Mouse (Mus musculus) embryonic facial prominence, embryonic 13.5 days (tissue): ENCODE data around the gene Gm21860. TPM values are rescaled to one million over a fixed set of nuclear protein-coding genes. Genes with fewer than 3 reads are reported as not detected.
"Not testable (repeated sequence)": the region's sequence is repeated elsewhere in the genome, so short reads cannot be mapped to it uniquely, and the experiment has no call there.

Experiments
- ATAC-seq: fragments of 200-750 bp; cut with Nextera tagmentation; 2 replicates; pipeline ENCODE4 v1.8.0; 2017; ENCODE audit warnings: low read depth; ENCODE audit not compliant: insufficient number of reproducible peaks, insufficient read depth, low FRiP score, low TSS enrichment
- H3K27ac ChIP-seq: fragments of 300-500 bp; sonication (generic); 2 replicates; pipeline ENCODE4 v1.5.1; 2015; ENCODE audit warnings: moderate library complexity, mild to moderate bottlenecking, inconsistent platforms
- H3K27me3 ChIP-seq: fragments of 300-500 bp; sonication (generic); 2 replicates; pipeline ENCODE4 v1.6.1; 2015; ENCODE audit warnings: mild to moderate bottlenecking, inconsistent platforms
- H3K36me3 ChIP-seq: fragments of 300-500 bp; sonication (generic); 2 replicates; pipeline ENCODE4 v1.6.1; 2015; ENCODE audit warnings: mild to moderate bottlenecking, inconsistent platforms
- H3K4me1 ChIP-seq: fragments of 300-500 bp; sonication (generic); 2 replicates; pipeline ENCODE4 v1.6.1; 2015; ENCODE audit warnings: inconsistent platforms
- H3K4me2 ChIP-seq: fragments of 300-500 bp; sonication (generic); 2 replicates; pipeline ENCODE4 v1.6.1; 2015; ENCODE audit warnings: moderate library complexity, mild to moderate bottlenecking, inconsistent platforms
- H3K4me3 ChIP-seq: fragments of 300-500 bp; sonication (generic); 2 replicates; pipeline ENCODE4 v1.5.1; 2015; ENCODE audit warnings: mild to moderate bottlenecking, inconsistent platforms
- H3K9ac ChIP-seq: fragments of 300-500 bp; sonication (generic); 2 replicates; pipeline ENCODE4 v1.6.1; 2015; ENCODE audit warnings: mild to moderate bottlenecking, inconsistent platforms
- H3K9me3 ChIP-seq: fragments of 300-500 bp; sonication (generic); 2 replicates; pipeline ENCODE4 v1.6.1; 2016; ENCODE audit warnings: inconsistent platforms
- WGBS: fragments of 180-500 bp; shearing (Covaris S2); methylation state at CpG from one replicate; pipeline ENCODE4 v1.1.7; 2015; ENCODE audit warnings: mixed read lengths; 5-methylcytosine and 5-hydroxymethylcytosine counted together
- polyA plus RNA-seq: library from polyadenylated mRNA; unstranded; fragments of >200 nt; fragmentation: Nextera tagmentation; extraction: Ambion mirVana; gene quantifications from 2 replicates; pipeline ENCODE4 v1.2.1, GENCODE M21; 2015

Gene Gm21860
- polyA plus RNA-seq, 1 experiment from 2014 or later = not detected

DNA sequence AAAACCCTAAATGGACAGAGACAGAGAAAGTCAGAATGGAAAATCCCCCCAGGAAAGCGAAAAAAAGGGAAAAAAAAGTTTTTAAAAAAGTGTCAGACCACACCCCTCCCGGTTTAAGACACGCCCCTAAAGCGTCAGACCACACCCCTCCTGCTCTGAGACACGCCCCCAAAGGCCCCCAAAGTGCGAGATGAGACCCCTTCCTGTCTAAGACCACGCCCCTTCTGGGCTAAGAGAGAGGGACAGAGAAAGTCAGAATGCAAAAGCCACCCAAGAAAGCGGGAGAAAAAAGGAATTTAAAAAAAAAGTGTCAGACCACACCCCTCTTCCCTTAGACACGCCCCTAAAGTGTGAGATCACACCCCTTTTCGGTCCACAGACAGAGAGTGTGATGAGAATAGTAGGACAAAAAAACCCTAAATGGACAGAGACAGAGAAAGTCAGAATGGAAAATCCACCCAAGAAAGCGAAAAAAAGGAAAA, 15.0 kb downstream of the Gm21860 start:
- H3K4me3 ChIP-seq, H3K4me1 ChIP-seq, H3K27me3 ChIP-seq, H3K27ac ChIP-seq, H3K4me2 ChIP-seq, H3K9ac ChIP-seq: not testable (repeated sequence)
- Histone ChIP-seq H3K9me3 (peaks cover 44% of the 10 kb centered on the region), H3K36me3 (peaks cover 46% of the 10 kb centered on the region)
- peak; percentile 5; the same call in 1 of the 2 replicates for ATAC-seq
- WGBS = 52% methylated on average over 11 of the region's 11 CpGs

DNA sequence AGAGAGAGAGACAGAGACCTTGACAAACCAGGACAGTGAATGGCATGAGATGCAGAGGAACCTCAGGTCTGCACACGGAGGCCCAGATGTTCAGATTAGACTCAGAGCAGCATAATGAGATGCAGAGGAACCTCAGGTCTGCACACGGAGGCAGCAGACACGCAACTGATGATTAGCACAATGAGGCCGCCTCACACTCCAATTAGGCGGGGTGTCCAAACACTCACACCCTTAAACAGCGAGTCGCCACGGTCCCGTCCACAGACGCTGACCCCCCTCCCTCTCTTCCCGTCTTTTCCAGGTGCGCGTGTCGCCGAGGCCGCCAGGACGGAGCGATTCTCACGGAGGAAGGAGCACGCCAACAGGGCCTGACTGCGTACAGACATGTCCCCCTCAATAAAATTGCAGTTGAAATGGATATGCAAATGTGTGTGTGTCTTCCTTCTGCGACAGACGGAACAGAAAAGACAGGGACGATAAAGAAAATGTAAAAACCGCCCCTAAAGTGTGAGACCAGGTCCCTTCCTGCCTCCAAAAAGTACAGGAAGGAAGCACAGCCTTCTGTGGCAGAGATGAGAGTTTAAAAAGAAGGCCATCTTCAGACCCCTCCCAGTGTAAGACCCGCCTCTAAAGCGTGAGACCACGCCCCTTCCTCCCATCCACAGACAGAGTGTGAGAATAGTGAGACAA, 15.6 kb downstream of the Gm21860 start:
- WGBS = 74% methylated on average over 28 of the region's 28 CpGs

GRCm38 (mm10) chrY:90738431-90738680, 16.3 kb downstream of the Gm21860 start:
- no peaks in the 10 kb centered on the region for H3K4me1 ChIP-seq
- no peak overlapping the region for H3K4me3 ChIP-seq
- H3K27ac ChIP-seq = no peak overlapping the region
- peaks cover 39% of the 10 kb centered on the region for H3K9me3 ChIP-seq
- H3K36me3 ChIP-seq = peaks cover 41% of the 10 kb centered on the region
- no peak overlapping the region for H3K9ac ChIP-seq
- no peak for ATAC-seq
- H3K27me3 ChIP-seq = no peaks in the 10 kb centered on the region
- WGBS = 88% methylated on average over 1 of the region's 1 CpGs
- H3K4me2 ChIP-seq = no peak overlapping the region

More for the DNA sequence above, 15.6 kb downstream of the Gm21860 start:
- H3K4me2 ChIP-seq, H3K27me3 ChIP-seq, H3K9ac ChIP-seq, H3K27ac ChIP-seq, H3K4me1 ChIP-seq, H3K4me3 ChIP-seq: not testable (repeated sequence)
- Histone ChIP-seq H3K36me3 (peaks cover 41% of the 10 kb centered on the region), H3K9me3 (peaks cover 39% of the 10 kb centered on the region)
- peak; percentile 28 for ATAC-seq

DNA sequence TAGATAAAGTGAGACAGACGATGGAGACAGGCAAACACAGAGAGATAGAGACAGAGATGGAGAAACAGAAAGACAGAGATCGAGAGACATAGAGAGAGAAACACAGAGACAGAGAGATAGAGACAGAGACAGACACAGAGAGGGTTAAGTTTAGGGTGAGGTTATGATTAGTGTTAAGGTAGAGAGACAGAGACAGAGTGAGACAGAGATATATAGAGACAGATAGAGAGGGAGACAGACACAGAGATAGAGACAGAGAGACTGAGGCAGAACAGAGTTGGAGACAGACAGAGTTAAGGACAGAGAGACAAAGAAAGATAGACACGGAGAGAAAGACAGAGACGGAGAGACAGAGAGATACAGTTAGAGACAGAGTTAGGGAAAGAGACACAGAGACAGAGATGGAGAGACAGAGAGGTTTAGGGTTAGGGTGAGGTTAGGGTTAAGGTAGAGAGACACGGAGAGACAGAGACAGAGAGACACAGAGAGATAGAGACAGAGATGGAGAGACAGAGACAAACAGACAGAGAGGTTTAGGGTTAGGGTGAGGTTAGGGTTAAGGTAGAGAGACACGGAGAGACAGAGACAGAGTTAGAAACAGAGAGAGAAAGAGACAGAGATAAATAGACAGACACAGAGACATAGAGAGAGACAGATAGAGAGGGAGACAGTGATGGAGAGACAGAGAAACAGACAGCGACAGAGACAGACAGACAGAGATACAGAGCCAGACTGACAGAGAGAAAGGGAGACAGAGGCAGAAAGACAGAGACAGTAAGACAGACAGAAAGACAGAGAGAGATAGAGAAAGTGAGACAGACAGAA, 16.8 kb downstream of the Gm21860 start:
- no peak overlapping the region for H3K9ac ChIP-seq
- no peak overlapping the region for H3K4me3 ChIP-seq
- no peak overlapping the region for H3K4me2 ChIP-seq
- no peak overlapping the region for H3K27ac ChIP-seq
- WGBS = 52% methylated on average over 4 of the region's 7 CpGs
- no peaks in the 10 kb centered on the region for H3K27me3 ChIP-seq
- H3K4me1 ChIP-seq = no peaks in the 10 kb centered on the region
- H3K36me3 ChIP-seq = peaks cover 39% of the 10 kb centered on the region
- no peak for ATAC-seq
- peaks cover 37% of the 10 kb centered on the region for H3K9me3 ChIP-seq

GRCm38 (mm10) chrY:90736217-90737000, 18.2 kb downstream of the Gm21860 start:
- WGBS = 71% methylated on average over 6 of the region's 9 CpGs
- not testable (repeated sequence) for ATAC-seq, H3K4me3 ChIP-seq, H3K4me2 ChIP-seq, H3K27ac ChIP-seq, H3K9ac ChIP-seq, H3K27me3 ChIP-seq, H3K4me1 ChIP-seq
- H3K36me3 ChIP-seq = peaks cover 25% of the 10 kb centered on the region
- H3K9me3 ChIP-seq = peaks cover 23% of the 10 kb centered on the region

DNA sequence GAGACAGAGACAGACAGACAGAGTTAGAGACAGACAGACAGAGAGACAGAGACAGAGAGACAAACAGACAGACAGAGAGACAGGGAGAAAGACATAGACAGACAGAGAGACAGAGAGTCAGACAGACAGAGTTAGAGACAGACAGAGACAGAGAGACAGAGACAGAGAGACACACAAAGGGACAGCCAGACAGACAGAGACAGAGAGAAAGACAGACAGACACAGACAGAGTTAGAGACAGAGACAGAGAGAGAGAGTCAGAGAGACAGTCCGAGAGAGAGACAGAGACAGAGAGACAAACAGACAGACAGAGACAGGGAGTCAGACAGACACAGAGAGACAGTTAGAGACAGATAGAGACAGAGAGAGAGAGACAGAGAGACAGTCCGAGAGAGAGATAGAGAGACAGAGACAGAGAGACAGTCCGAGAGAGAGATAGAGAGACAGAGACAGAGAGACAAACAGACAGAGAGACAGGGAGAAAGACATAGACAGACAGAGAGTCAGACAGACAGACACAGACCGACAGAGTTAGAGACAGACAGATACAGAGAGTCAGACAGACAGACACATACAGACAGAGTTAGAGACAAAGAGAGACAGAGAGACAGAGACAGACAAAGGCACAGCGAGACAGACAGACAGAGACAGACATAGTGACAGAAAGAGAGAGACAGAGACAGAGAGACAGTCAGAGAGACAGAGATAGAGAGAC, 19.3 kb downstream of the Gm21860 start:
- Histone ChIP-seq H3K36me3 (peaks cover 19% of the 10 kb centered on the region), H3K9me3 (peaks cover 16% of the 10 kb centered on the region)
- H3K27ac ChIP-seq, H3K9ac ChIP-seq, H3K27me3 ChIP-seq, ATAC-seq, H3K4me3 ChIP-seq, H3K4me1 ChIP-seq, H3K4me2 ChIP-seq: not testable (repeated sequence)
- WGBS = 85% methylated on average over 4 of the region's 5 CpGs

- not testable (repeated sequence) for H3K9me3 ChIP-seq, ATAC-seq, H3K4me1 ChIP-seq, H3K27me3 ChIP-seq, H3K36me3 ChIP-seq, H3K27ac ChIP-seq, H3K9ac ChIP-seq, H3K4me3 ChIP-seq, H3K4me2 ChIP-seq
- WGBS = 63% methylated on average over 8 of the region's 8 CpGs
Measured at GRCm38 (mm10) chrY:90734334-90734696, 20.3 kb downstream of the Gm21860 start.

DNA sequence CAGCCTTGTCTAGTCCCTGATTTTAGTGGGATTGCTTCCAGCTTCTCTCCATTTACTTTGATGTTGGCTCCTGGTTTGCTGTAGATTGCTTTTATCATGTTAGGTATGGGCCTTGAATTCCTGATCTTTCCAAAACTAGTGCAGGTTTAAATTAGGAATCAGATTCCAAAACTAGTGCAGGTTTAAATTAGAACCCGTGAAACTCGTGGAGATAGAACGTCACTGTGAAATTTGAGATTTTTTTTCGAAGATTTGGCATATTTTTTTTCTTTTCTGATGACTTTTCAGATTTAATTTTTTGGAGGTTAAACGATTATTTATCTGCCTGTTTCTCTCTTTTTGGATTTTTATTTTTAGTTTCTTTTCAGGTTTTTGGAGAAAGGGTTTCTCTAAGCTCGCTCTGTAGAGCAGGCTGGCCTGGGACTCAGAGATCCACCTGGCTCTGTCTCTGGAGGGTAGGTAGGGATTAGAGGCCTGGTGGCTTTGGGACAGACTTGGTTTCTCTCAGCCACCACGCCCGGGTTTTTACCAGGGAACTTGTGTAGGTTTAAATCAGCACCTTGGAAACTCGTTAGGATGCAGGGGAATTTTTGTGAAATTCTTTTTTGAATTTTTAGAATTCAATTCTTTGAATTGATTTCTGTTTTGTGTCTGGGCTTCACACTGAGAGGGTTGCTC, 20.8 kb downstream of the Gm21860 start:
- not testable (repeated sequence) for H3K27me3 ChIP-seq, H3K36me3 ChIP-seq, H3K4me3 ChIP-seq, H3K9me3 ChIP-seq, H3K9ac ChIP-seq, H3K4me1 ChIP-seq, H3K27ac ChIP-seq, H3K4me2 ChIP-seq, ATAC-seq
- WGBS = 82% methylated on average over 9 of the region's 9 CpGs

DNA sequence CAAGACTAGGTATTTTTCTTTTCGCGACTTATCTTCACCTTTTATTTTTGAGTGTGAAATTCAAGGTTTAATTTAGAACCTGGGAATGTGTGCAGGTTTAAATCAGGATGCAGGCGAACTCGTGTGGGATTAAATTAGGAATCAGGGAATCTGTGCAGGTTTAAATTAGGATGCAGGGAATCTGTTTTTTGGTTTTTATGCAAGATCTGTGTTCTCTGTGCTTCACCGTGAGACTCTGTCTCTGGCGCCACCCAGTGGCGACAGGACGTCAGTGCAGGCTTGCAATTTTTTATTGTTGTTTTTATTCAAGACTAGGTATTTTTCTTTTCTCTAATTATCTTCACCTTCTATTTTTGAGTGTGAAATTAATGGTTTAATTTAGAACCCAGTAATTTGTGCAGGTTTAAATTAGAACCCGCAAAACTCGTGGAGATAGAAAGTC, 22.5 kb downstream of the Gm21860 start:
- not testable (repeated sequence) for H3K36me3 ChIP-seq, H3K27me3 ChIP-seq, H3K9ac ChIP-seq, H3K4me1 ChIP-seq, H3K4me3 ChIP-seq, H3K27ac ChIP-seq, H3K9me3 ChIP-seq, H3K4me2 ChIP-seq, ATAC-seq
- WGBS = 56% methylated on average over 10 of the region's 10 CpGs

DNA sequence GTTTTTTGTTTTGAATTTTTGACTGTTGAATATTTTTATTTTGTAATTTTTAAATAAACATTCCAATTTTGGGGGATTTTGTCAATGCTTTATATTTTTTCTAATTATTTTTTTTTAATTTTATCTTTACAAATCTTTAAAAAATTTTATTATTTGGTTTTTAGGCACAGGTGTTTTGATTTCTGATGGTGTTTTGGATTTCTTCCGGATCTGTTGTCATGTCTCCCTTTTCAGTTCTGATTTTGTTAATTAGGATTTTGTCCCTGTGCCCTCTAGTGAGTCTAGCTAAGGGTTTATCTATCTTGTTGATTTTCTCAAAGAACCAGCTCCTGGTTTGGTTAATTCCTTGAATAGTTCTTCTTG, 23.0 kb downstream of the Gm21860 start:
- H3K4me1 ChIP-seq, ATAC-seq, H3K27ac ChIP-seq, H3K27me3 ChIP-seq, H3K9me3 ChIP-seq, H3K4me3 ChIP-seq, H3K36me3 ChIP-seq, H3K4me2 ChIP-seq, H3K9ac ChIP-seq: not testable (repeated sequence)
- WGBS = 60% methylated on average over 1 of the region's 1 CpGs
